Mouse (Mus musculus) fat pad, adult 2 months (tissue): Measurements from ENCODE around the gene Gas2l2.

Source experiments
- DNase-seq: peaks from one replicate; pipeline ENCODE4 v3.0.0-alpha.2; 2011; ENCODE audit warnings: low read depth, low spot score; ENCODE audit errors: extremely low read depth

Gas2l2 gene

GRCm38 (mm10) chr11:83429355-83429754, at the start of gene Gas2l2:
Gene Gas2l2, minus strand, starts transcription at chr11:83429455.
- no peak for DNase-seq

- DNase-seq: no peak
Measured at GRCm38 (mm10) chr11:83473235-83474016, 44.2 kb upstream of the Gas2l2 start.

GRCm38 (mm10) chr11:83472324-83473234, 43.3 kb upstream of the Gas2l2 start, which contains the start of gene Taf15:
Gene Taf15, plus strand, starts transcription at chr11:83473086.
- DNase-seq: peak; percentile 79

DNA sequence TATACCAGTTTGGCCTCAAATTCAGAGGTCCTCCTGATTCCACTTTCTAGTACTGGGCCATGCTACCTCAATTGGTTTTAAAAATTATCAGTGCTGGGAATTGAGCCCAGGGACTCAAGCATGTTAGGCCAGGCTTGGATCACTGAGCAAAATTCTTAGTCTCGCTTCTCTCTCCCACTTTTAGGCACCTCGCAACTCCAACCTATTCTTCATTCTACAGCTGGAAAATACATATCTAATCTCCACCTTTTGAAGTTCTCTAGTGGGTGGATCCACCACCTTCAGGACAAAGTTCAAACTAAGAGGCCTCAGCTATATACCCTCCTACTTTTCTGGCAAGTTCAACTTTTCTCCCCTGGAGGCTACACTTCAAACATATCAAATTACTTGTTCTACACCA, 42.5 kb upstream of the Gas2l2 start:
- DNase-seq: no peak

- DNase-seq: no peak
Measured at GRCm38 (mm10) chr11:83468765-83469164, 39.5 kb upstream of the Gas2l2 start.

DNA sequence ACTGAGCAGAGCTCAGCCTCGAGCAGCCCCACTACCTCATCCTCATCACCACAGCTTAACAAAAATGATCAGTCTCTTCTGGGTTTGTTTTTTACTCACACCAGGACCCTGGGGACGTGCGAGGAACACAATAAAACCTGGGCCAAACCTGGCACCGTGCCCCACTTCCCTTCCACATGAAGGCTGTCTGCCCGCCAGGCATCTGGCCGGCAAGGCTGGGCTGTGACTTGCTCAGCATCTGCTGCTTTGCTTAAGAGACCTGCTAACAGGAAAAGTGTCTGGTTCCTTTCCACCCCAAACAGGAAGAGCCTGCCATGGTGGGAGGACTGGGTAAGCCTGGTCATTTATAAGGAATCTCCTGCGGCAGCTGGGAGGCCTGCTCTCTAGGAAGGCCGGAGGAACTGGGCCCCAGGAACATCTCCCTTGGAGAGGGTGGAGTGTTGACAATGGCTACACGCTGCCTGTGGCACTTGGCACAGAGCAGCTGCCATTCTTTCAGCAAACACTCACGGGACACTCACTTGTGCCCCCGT, 37.9 kb upstream of the Gas2l2 start:
- no peak for DNase-seq

GRCm38 (mm10) chr11:83465976-83466375, 36.7 kb upstream of the Gas2l2 start:
- no peak for DNase-seq

DNA sequence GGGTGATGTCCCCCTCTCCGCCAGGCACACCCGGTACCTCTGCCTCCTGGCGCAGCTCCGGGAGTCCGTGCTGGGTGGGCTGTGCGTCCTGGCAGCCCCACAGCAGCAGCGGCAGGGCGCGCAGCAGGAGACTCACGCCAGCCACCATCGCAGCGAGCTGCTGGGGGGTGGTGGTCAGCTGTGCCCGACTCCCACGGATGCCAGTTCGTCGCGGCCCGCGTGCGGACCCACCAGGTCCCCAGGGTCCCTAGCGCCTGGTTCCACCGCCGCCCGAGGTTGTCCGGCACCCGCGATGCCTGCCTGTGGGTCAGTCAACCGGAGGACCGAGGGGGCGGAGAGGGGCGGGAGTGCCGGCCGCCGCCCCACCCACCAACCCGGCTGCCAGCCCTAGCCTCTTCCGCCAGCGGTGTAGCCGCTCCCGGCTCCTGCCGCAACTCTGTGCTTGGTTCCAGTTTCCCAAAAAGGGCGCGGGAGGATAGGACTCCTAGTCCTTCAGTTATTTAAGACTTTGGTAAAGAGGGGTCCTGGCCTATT, 33.5 kb upstream of the Gas2l2 start, which contains the start of gene Mmp28:
TSS of gene Mmp28 (minus strand) at position 361 of the 534 bp plus-strand sequence.
- no peak for DNase-seq

DNA sequence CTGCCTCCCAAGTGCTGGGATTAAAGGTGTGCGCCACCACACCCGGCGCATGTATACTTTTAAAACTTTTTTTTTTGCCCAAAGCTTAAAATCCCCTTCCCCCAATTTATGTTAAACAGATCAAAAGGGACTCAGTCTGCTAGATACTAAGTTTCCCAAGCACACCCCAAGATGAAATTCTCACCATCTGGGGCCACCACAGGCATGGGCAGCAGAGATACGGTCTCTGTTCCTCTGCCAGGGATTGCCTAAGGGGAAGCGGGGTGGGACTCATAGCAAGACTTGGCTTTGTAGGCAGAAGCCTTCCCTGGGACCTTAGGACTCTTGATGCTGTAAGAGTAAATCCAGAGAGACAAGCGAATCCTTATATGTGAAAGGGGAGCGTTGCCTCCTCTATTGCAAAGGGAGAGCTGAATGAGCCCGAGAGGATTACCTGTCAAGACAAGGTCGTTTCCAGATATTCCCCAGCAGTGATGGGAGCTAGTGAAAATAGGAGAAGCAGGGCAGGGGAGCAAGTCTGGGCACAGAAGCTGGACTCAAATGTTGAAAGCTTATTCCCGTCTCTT, 32.3 kb upstream of the Gas2l2 start:
- DNase-seq: no peak

DNA sequence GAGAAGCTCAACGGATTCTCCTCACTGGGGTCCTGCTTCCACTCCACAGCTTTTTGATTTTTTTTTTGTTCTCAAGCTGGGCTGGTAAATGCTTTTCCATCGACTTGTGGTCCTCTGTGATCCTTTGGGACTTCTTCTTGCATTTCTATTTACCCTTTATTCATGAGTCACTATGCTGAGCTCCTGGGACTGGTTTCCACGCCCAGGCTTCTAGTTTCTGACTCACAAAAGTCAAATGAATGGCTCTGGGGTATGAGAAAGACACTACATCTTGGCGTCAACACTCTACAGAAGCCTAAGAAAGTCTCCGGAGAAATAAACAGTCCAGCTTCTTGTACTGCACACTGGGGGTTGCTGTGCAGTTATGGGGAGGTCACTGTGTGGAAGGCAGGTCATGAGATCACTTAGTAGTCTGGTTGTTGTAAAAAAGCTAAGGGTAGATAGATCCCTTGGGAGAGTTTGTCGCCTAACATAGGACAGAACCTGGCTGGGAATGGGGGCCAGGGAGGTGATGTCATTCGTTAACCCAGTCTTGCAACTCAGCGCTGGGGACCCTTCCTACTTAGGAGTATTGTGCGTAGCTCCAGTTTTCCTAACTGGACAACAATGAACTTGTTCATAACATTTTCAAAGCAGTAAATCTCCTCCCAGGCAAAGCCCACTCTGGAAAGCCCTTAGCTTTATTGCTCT, 28.8 kb upstream of the Gas2l2 start:
- no peak for DNase-seq

DNA sequence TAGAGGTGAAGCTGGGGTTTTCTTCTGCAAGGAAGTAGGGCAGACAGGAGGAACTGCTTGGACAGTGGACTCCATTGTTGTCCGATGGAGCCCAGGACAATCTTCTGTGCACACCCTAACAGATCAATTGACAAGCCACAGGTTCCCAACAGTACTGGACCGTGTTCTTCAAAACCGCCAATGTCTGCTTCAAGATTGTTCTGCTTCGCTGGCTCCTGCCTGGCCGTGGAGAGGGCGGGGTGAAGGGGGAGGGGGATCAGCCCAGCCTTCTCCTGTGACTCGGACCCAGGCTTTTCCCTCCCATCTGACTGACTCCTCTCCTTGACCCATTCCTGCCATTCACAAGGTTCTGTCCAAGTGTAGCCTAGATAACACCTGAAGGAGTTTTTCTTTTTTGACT, 28.0 kb upstream of the Gas2l2 start:
- no peak for DNase-seq

GRCm38 (mm10) chr11:83455608-83456007, 26.4 kb upstream of the Gas2l2 start:
- no peak for DNase-seq

- DNase-seq: no peak
Measured at GRCm38 (mm10) chr11:83454548-83454947, 25.3 kb upstream of the Gas2l2 start.

- DNase-seq: no peak
Measured at GRCm38 (mm10) chr11:83451281-83451680, 22.0 kb upstream of the Gas2l2 start.

DNA sequence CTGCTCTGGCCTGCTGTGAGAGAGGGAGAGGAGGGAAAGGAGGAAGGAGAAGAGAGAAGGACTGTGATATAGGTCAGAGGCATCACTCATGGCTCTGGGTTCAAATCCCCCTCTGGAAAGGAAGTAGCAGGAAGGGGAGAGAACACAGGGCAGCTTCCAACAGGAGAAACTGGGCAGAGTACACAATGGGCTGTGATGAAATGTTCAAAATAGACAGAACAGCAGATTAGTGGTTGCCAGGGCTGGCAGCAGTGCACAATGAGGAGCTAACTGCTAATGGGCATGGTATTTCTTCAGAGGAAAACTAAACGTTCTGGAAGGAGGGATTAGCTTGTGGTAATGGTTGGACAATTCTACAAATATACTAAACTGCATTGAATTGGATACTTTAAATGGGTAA, 21.3 kb upstream of the Gas2l2 start:
- peak; percentile 31 for DNase-seq

DNA sequence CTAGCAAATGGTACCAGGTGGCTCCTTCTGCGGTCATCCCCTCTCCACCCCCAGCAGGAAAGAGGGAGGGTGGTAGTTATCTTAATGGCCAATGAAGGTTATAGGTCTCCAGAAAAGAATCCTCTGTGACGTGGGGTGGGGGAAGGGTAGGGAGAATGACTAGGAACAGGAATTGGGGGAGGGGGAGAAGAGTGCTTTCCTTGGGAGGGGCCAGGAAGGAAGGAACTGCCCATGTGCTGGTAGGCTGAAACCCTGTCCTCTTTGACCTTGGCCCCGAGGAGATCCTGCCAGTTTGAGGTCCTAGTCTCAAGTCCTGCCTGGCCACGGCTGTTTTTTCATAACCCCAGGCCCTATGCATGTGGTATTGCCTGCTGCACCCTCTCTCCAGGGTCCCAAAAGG, 20.0 kb upstream of the Gas2l2 start:
- DNase-seq: no peak

- no peak for DNase-seq
Measured at GRCm38 (mm10) chr11:83448927-83449236, 19.6 kb upstream of the Gas2l2 start.

DNA sequence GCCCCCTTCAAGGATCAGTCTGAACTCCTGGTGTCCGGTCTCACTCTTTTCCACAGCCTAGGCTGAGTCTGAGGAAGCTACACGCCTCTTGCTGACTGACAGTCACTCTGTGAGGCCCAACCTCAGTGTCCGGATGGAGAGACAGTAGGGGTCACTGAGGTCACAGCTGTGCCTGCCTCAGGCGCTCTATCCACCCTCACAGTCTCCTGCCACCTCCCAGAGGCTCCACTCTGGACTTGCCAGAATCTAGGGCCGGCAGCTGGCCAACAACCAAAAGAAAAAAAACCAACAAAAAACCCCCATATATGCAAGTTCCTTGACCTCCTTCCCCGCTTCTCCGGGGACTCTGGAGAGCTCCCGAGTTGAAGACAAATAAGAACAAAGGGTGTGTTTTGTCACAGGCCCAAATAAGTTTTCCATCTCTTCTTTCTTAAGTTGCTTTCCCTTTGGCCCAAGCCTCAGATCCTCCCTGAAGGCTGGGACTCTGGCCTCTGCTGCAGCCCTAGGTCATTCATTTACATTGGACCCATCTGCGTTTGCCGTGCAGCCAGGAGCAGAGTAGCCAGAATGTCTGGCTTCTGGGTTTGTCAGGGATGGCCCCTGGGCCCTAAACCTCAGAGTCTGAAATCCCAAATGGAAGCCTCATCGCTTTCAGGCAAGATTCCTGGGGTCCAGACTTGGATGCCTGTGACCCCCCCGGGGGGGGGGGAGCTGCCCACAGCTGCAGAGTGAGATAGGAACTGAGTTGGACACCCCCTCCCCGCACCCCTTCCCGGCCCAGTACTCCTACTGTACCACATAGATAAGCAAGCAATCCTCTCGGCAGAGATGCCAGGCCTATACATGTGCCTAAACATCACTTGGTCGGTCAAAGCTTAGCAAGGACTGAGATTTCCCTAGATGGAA, 19.0 kb upstream of the Gas2l2 start:
- DNase-seq: no peak

- DNase-seq: no peak
Measured at GRCm38 (mm10) chr11:83447612-83448011, 18.4 kb upstream of the Gas2l2 start.

- DNase-seq: no peak
Measured at GRCm38 (mm10) chr11:83445001-83445400, 15.7 kb upstream of the Gas2l2 start.
